Mouse (Mus musculus): ENCODE measurements at regions not wholly inside any gene's neighbourhood (a gene's known extent, or its start where the extent isn't known, plus 50 kb on each side); places are given as distances from the start of the nearest gene placed in this dataset.
"Not testable (repeated sequence)": the region's sequence is repeated elsewhere in the genome, so short reads cannot be mapped to it uniquely, and the experiment has no call there.

DNA sequence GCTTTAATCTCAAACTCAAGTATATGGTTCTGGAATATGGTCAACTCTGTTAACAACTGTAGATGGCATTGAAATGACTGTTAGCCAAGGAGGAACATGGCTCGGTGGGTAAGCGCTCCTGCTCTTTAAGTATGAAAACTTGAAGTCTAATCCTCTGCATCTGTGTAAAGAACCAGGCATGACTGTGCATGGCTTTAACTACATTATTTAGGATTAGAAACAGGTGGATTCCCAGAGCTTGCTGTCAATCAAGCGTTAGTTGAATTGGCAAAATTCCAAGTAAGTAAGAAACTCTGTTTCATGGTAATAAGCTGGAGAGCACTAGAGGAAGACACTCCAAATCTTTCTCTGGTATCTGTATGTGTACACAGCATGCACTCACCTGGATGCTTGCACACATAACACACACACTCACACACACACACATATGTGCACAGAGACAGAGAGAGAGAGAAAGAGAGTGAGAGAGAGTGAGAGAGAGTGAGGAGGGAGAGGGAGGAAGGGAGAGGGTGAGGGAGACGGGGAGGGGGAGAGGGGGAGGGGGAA is 993.9 kb upstream of the Pom121l12 start:
- peak; percentile 1 for DNase-seq (ENCODE audit: low read depth, low spot score)

- no peak for DNase-seq (ENCODE audit: low read depth, low spot score)
Observed at GRCm38 (mm10) chr11:13584726-13585125, 1014.4 kb upstream of the Pom121l12 start.

DNA sequence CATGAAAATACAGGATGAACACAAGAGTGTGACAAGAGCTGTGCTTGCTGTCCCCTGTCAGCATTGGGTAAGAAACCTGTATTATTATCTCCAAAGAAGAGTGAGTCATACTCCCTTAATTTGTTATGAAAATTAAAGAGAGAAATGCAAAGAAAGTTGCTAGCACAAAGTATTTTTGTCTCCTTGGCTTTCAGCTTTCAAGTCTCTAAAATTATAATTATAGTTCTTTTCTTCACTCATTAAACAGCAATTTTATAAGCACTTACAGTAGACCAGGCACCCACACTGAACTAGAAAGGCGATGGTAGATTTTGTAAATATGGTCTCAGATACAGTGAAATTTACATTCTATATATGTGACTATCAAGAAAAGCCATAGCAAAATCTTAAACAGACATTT is 1043.8 kb upstream of the Pom121l12 start:
- DNase-seq (ENCODE audit: low read depth, low spot score), result no peak

DNA sequence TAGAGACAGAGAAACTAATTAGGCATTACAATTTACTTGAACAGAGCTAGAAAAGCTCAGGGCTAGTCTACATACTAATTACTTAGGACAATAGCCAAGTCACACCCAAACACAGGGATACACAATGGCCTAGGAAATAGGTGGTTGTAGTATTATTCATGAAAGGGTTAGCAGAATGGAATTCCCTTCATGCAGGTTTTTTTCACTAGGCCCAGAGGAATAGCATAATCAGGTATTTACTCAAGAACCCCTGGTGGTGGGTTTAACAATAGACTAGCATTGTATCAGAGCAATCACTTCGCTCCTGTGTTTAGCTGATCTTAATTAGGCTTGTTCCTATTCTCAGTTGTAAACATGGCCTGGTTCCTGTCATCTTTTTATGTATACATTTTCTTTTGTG is 1054.9 kb upstream of the Cobl start:
- not testable (repeated sequence) for DNase-seq (ENCODE audit: low read depth, low spot score)

DNA sequence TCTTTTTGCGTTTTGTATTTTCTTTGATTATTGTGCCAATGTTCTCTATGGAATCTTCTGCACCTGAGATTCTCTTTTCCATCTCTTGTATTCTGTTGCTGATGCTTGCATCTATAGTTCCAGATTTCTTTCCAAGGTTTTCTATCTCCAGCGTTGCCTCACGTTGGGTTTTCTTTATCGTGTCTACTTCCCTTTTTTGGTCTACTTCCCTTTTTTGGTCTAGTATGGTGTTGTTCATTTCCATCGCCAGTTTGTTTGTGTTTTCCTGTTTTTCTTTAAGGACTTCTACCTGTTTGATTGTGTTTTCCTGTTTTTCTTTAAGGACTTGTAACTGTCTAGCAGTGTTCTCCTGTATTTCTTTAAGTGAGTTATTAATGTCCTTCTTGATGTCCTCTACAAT is 1046.2 kb upstream of the Cobl start:
- DNase-seq (ENCODE audit: low read depth, low spot score), result not testable (repeated sequence)

GRCm38 (mm10) chr11:13485971-13486370 is 1021.2 kb upstream of the Cobl start:
- no peak for DNase-seq (ENCODE audit: low read depth, low spot score)

- not testable (repeated sequence) for DNase-seq (ENCODE audit: low read depth, low spot score)
Observed at GRCm38 (mm10) chr11:13451516-13451915, 986.8 kb upstream of the Cobl start.

- no peak for DNase-seq (ENCODE audit: low read depth, low spot score)
Observed at GRCm38 (mm10) chr11:13436433-13436832, 971.7 kb upstream of the Cobl start.

GRCm38 (mm10) chr11:13417881-13418280 is 953.1 kb upstream of the Cobl start:
- not testable (repeated sequence) for DNase-seq (ENCODE audit: low read depth, low spot score)

All from forelimb bud, embryonic 11.5 days (tissue).